Mouse (Mus musculus): ENCODE data around the gene Krt79. TPM values are rescaled to one million over a fixed set of nuclear protein-coding genes. Genes with fewer than 3 reads are reported as not detected.

Gene Krt79
- polyA plus RNA-seq, 1 experiment from 2014 or later, result 0.49 TPM

GRCm38 (mm10) chr15:101952733-101953474 lies 12.8 kb upstream of the Krt79 start:
- H3K36me3 ChIP-seq (ENCODE audit: control insufficient read depth, insufficient read depth, low read length), result no peaks in the 10 kb centered on the region

GRCm38 (mm10) chr15:101945430-101945829 lies 5.3 kb upstream of the Krt79 start:
- no peak for ATAC-seq (ENCODE audit: low FRiP score, low TSS enrichment)
- Histone ChIP-seq H3K27me3 (ENCODE audit: control insufficient read depth, insufficient read depth, low read length) (no peaks in the 10 kb centered on the region), H3K36me3 (ENCODE audit: control insufficient read depth, insufficient read depth, low read length) (no peaks in the 10 kb centered on the region), H3K9me3 (ENCODE audit: control insufficient read depth, low read length) (no peaks in the 10 kb centered on the region), H3K27ac (ENCODE audit: low read depth, low read length) (no peak overlapping the region), H3K4me3 (ENCODE audit: low read length) (no peak overlapping the region), H3K4me1 (ENCODE audit: control insufficient read depth, insufficient read depth, low read length) (peaks cover 12% of the 10 kb centered on the region; the same call in 1 of the 2 replicates), H3K9ac (ENCODE audit: low read depth, low read length) (no peak overlapping the region), H3K4me2 (replicated peaks; ENCODE audit: low read depth, low read length) (no peak overlapping the region)
- WGBS, result 100% methylated on average over 1 of the region's 1 CpGs

More at GRCm38 (mm10) chr15:101952733-101953474, 12.8 kb upstream of the Krt79 start:
- H3K9ac ChIP-seq (ENCODE audit: low read depth, low read length), result no peak overlapping the region
- no peaks in the 10 kb centered on the region for H3K4me1 ChIP-seq (ENCODE audit: control insufficient read depth, insufficient read depth, low read length)
- WGBS, result 87% methylated on average over 7 of the region's 7 CpGs
- peaks cover 3% of the 10 kb centered on the region; the same call in 1 of the 2 replicates for H3K27me3 ChIP-seq (ENCODE audit: control insufficient read depth, insufficient read depth, low read length)
- no peak overlapping the region for H3K27ac ChIP-seq (ENCODE audit: low read depth, low read length)
- no peaks in the 10 kb centered on the region for H3K9me3 ChIP-seq (ENCODE audit: control insufficient read depth, low read length)
- no peak overlapping the region for H3K4me2 ChIP-seq (replicated peaks; ENCODE audit: low read depth, low read length)
- ATAC-seq (ENCODE audit: low FRiP score, low TSS enrichment), result no peak
- no peak overlapping the region for H3K4me3 ChIP-seq (ENCODE audit: low read length)

GRCm38 (mm10) chr15:101941948-101942347 lies 1.8 kb upstream of the Krt79 start:
- no peaks in the 10 kb centered on the region for H3K9me3 ChIP-seq (ENCODE audit: control insufficient read depth, low read length)
- no peak overlapping the region for H3K4me2 ChIP-seq (replicated peaks; ENCODE audit: low read depth, low read length)
- WGBS, result 42% methylated on average over 8 of the region's 8 CpGs
- H3K27me3 ChIP-seq (ENCODE audit: control insufficient read depth, insufficient read depth, low read length), result no peaks in the 10 kb centered on the region
- H3K9ac ChIP-seq (ENCODE audit: low read depth, low read length), result no peak overlapping the region
- H3K4me3 ChIP-seq (ENCODE audit: low read length), result no peak overlapping the region
- H3K27ac ChIP-seq (ENCODE audit: low read depth, low read length), result no peak overlapping the region
- no peaks in the 10 kb centered on the region for H3K36me3 ChIP-seq (ENCODE audit: control insufficient read depth, insufficient read depth, low read length)
- H3K4me1 ChIP-seq (ENCODE audit: control insufficient read depth, insufficient read depth, low read length), result peaks cover 12% of the 10 kb centered on the region; the same call in 1 of the 2 replicates
- peak; percentile 61; the same call in 1 of the 2 replicates for ATAC-seq (ENCODE audit: low FRiP score, low TSS enrichment)

- no peak overlapping the region for H3K4me2 ChIP-seq (replicated peaks; ENCODE audit: low read depth, low read length)
- H3K4me3 ChIP-seq (ENCODE audit: low read length), result no peak overlapping the region
- H3K4me1 ChIP-seq (ENCODE audit: control insufficient read depth, insufficient read depth, low read length), result peaks cover 9% of the 10 kb centered on the region; the same call in 1 of the 2 replicates
- H3K9ac ChIP-seq (ENCODE audit: low read depth, low read length), result no peak overlapping the region
- ATAC-seq (ENCODE audit: low FRiP score, low TSS enrichment), result no peak
- H3K27ac ChIP-seq (ENCODE audit: low read depth, low read length), result no peak overlapping the region
- no peaks in the 10 kb centered on the region for H3K36me3 ChIP-seq (ENCODE audit: control insufficient read depth, insufficient read depth, low read length)
- H3K9me3 ChIP-seq (ENCODE audit: control insufficient read depth, low read length), result no peaks in the 10 kb centered on the region
- H3K27me3 ChIP-seq (ENCODE audit: control insufficient read depth, insufficient read depth, low read length), result no peaks in the 10 kb centered on the region
- WGBS, result 79% methylated on average over 9 of the region's 9 CpGs
Measured at GRCm38 (mm10) chr15:101938600-101939308, 1.4 kb downstream of the Krt79 start.

GRCm38 (mm10) chr15:101933024-101933423 lies 7.1 kb downstream of the Krt79 start:
- Histone ChIP-seq H3K4me3 (ENCODE audit: low read length) (no peak overlapping the region), H3K36me3 (ENCODE audit: control insufficient read depth, insufficient read depth, low read length) (no peaks in the 10 kb centered on the region), H3K9me3 (ENCODE audit: control insufficient read depth, low read length) (no peaks in the 10 kb centered on the region), H3K4me1 (ENCODE audit: control insufficient read depth, insufficient read depth, low read length) (peaks cover 11% of the 10 kb centered on the region), H3K27me3 (ENCODE audit: control insufficient read depth, insufficient read depth, low read length) (no peaks in the 10 kb centered on the region), H3K4me2 (replicated peaks; ENCODE audit: low read depth, low read length) (no peak overlapping the region), H3K9ac (ENCODE audit: low read depth, low read length) (no peak overlapping the region), H3K27ac (ENCODE audit: low read depth, low read length) (no peak overlapping the region)
- ATAC-seq (ENCODE audit: low FRiP score, low TSS enrichment), result no peak
- 54% methylated on average over 6 of the region's 6 CpGs for WGBS

- ATAC-seq (ENCODE audit: low FRiP score, low TSS enrichment), result no peak
- H3K4me2 ChIP-seq (replicated peaks; ENCODE audit: low read depth, low read length), result peak overlapping the region; percentile 51
- H3K36me3 ChIP-seq (ENCODE audit: control insufficient read depth, insufficient read depth, low read length), result no peaks in the 10 kb centered on the region
- WGBS, result 2% methylated on average over 17 of the region's 17 CpGs
- H3K9ac ChIP-seq (ENCODE audit: low read depth, low read length), result peak overlapping the region; percentile 3; the same call in 1 of the 2 replicates
- peak overlapping the region; percentile 24 for H3K4me3 ChIP-seq (ENCODE audit: low read length)
- no peak overlapping the region for H3K27ac ChIP-seq (ENCODE audit: low read depth, low read length)
- H3K27me3 ChIP-seq (ENCODE audit: control insufficient read depth, insufficient read depth, low read length), result no peaks in the 10 kb centered on the region
- H3K4me1 ChIP-seq (ENCODE audit: control insufficient read depth, insufficient read depth, low read length), result peaks cover 15% of the 10 kb centered on the region
- no peaks in the 10 kb centered on the region for H3K9me3 ChIP-seq (ENCODE audit: control insufficient read depth, low read length)
Measured at GRCm38 (mm10) chr15:101929666-101930065, 10.5 kb downstream of the Krt79 start.

- H3K36me3 ChIP-seq (ENCODE audit: control insufficient read depth, insufficient read depth, low read length), result no peaks in the 10 kb centered on the region
- no peak for ATAC-seq (ENCODE audit: low FRiP score, low TSS enrichment)
- peaks cover 15% of the 10 kb centered on the region for H3K4me1 ChIP-seq (ENCODE audit: control insufficient read depth, insufficient read depth, low read length)
- 13% methylated on average over 9 of the region's 9 CpGs for WGBS
- H3K9me3 ChIP-seq (ENCODE audit: control insufficient read depth, low read length), result no peaks in the 10 kb centered on the region
- H3K27me3 ChIP-seq (ENCODE audit: control insufficient read depth, insufficient read depth, low read length), result no peaks in the 10 kb centered on the region
- no peak overlapping the region for H3K27ac ChIP-seq (ENCODE audit: low read depth, low read length)
- no peak overlapping the region for H3K9ac ChIP-seq (ENCODE audit: low read depth, low read length)
- H3K4me3 ChIP-seq (ENCODE audit: low read length), result peak overlapping the region; percentile 24; the same call in 1 of the 2 replicates
- peak overlapping the region; percentile 51; the same call in 1 of the 2 replicates for H3K4me2 ChIP-seq (replicated peaks; ENCODE audit: low read depth, low read length)
Measured at GRCm38 (mm10) chr15:101929087-101929486, 11.0 kb downstream of the Krt79 start.

GRCm38 (mm10) chr15:101927340-101928080 lies 12.6 kb downstream of the Krt79 start:
- Histone ChIP-seq H3K36me3 (ENCODE audit: control insufficient read depth, insufficient read depth, low read length) (no peaks in the 10 kb centered on the region), H3K9me3 (ENCODE audit: control insufficient read depth, low read length) (no peaks in the 10 kb centered on the region), H3K4me2 (replicated peaks; ENCODE audit: low read depth, low read length) (no peak overlapping the region), H3K27me3 (ENCODE audit: control insufficient read depth, insufficient read depth, low read length) (no peaks in the 10 kb centered on the region), H3K4me3 (ENCODE audit: low read length) (no peak overlapping the region), H3K9ac (ENCODE audit: low read depth, low read length) (no peak overlapping the region), H3K27ac (ENCODE audit: low read depth, low read length) (no peak overlapping the region), H3K4me1 (ENCODE audit: control insufficient read depth, insufficient read depth, low read length) (peaks cover 15% of the 10 kb centered on the region)
- 41% methylated on average over 12 of the region's 12 CpGs for WGBS
- ATAC-seq (ENCODE audit: low FRiP score, low TSS enrichment), result no peak

Measured in kidney, embryonic 14.5 days (tissue).